Mouse (Mus musculus) urinary bladder, adult 18-20 months (tissue): ENCODE measurements around the gene Relb.

ENCODE experiments used
- DNase-seq, 2 experiments: peaks; one replicate each; pipeline ENCODE4 v3.0.0; 2022; ENCODE audit warnings: low spot score in 2 of 2, mixed read lengths in 2 of 2

Relb gene

GRCm38 (mm10) chr7:19629361-19629734 is at the start of gene Relb:
Gene Relb, minus strand, starts transcription at chr7:19629438.
- peak; percentile 87 to 88 for DNase-seq

GRCm38 (mm10) chr7:19678901-19679300 is 49.7 kb upstream of the Relb start:
- no peak for DNase-seq

GRCm38 (mm10) chr7:19677872-19678271 is 48.6 kb upstream of the Relb start, which contains the start of gene Apoc2:
Gene Apoc2, minus strand, starts transcription at chr7:19677941.
- DNase-seq = no peak

- no peak for DNase-seq
Measured at GRCm38 (mm10) chr7:19676662-19677061, 47.4 kb upstream of the Relb start.

GRCm38 (mm10) chr7:19675824-19676223 is 46.6 kb upstream of the Relb start:
- no peak for DNase-seq

- DNase-seq = no peak
Measured at GRCm38 (mm10) chr7:19673083-19673699, 44.0 kb upstream of the Relb start.

GRCm38 (mm10) chr7:19671511-19671910 is 42.3 kb upstream of the Relb start:
- no peak for DNase-seq

GRCm38 (mm10) chr7:19668947-19669721 is 39.9 kb upstream of the Relb start:
- peak; percentile 70 to 88 for DNase-seq

- no peak for DNase-seq
Measured at GRCm38 (mm10) chr7:19667434-19667833, 38.2 kb upstream of the Relb start.

- no peak for DNase-seq
Measured at GRCm38 (mm10) chr7:19666750-19667149, 37.5 kb upstream of the Relb start.

- DNase-seq = peak; percentile 94 to 95
Measured at GRCm38 (mm10) chr7:19664955-19665841, 36.0 kb upstream of the Relb start, which contains the start of gene Clptm1. Gene Clptm1, minus strand, starts transcription at chr7:19665033.

GRCm38 (mm10) chr7:19664455-19664954 is 35.3 kb upstream of the Relb start:
- no peak for DNase-seq

- no peak for DNase-seq
Measured at GRCm38 (mm10) chr7:19663940-19664339, 34.7 kb upstream of the Relb start.

- DNase-seq = no peak
Measured at GRCm38 (mm10) chr7:19652614-19653013, 23.4 kb upstream of the Relb start.

- DNase-seq = no peak
Measured at GRCm38 (mm10) chr7:19651063-19651786, 22.0 kb upstream of the Relb start.

GRCm38 (mm10) chr7:19641223-19641622 is 12.0 kb upstream of the Relb start:
- DNase-seq = no peak

GRCm38 (mm10) chr7:19635074-19635827 is 6.0 kb upstream of the Relb start:
- DNase-seq = no peak

- no peak for DNase-seq
Measured at GRCm38 (mm10) chr7:19634591-19634990, 5.4 kb upstream of the Relb start.

- DNase-seq = no peak
Measured at GRCm38 (mm10) chr7:19633855-19634254, 4.6 kb upstream of the Relb start.

GRCm38 (mm10) chr7:19633197-19633596 is 4.0 kb upstream of the Relb start:
- DNase-seq = no peak

- no peak for DNase-seq
Measured at GRCm38 (mm10) chr7:19632720-19633119, 3.5 kb upstream of the Relb start.
